Mouse (Mus musculus) left cerebral cortex, postnatal 4 days (tissue): ENCODE measurements around the gene Elp6. TPM values are rescaled to one million over a fixed set of nuclear protein-coding genes. Genes with fewer than 3 reads are reported as not detected.
"Not testable (repeated sequence)": the region's sequence is repeated elsewhere in the genome, so short reads cannot be mapped to it uniquely, and the experiment has no call there.

Source experiments
- DNase-seq: peaks from one replicate; pipeline ENCODE4 v3.0.0-alpha.2; 2022
- intact Hi-C: fragments of 180-260 bp; cut with DNase I; formaldehyde crosslinking; loops from one replicate; pipeline ENCODE4 v1.15.1; 2025
- total RNA-seq, 2 experiments: library from RNA; stranded (reverse); gene quantifications; 2 replicates each; pipeline ENCODE4 v1.2.3; 2021

Elp6 gene
- total RNA-seq, 2 experiments from 2014 or later = 12.5 to 19.3 TPM

DNA sequence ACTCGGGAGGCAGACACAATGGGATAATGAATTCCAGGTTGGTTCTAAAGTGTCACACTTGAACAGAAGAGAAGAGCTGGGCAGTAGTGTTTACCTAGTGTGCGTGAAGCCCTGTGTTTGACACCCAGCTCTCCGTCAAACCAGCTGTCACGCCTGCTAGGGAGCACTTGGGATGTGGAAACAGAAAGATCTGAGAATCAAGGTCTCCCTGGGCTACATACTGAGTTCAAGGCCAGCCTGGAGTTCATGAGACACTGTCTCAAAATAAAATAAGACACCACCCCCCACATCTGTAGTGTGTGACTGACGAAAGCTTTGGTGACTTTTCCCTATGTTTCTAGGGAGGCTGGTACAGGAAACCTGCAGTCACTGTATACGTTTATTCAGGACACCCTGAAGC is 10.4 kb downstream of the Elp6 start:
- intact Hi-C loops = no loop called here
- DNase-seq = no peak

- no peak for DNase-seq
- intact Hi-C loops = no loop called here
Measured at GRCm38 (mm10) chr9:110315904-110316303, 10.9 kb downstream of the Elp6 start.

GRCm38 (mm10) chr9:110316503-110316902 is 11.5 kb downstream of the Elp6 start:
- intact Hi-C loops = no loop called here
- DNase-seq = no peak

GRCm38 (mm10) chr9:110320769-110321168 is 15.8 kb downstream of the Elp6 start:
- intact Hi-C loops = no loop called here
- DNase-seq = no peak

DNA sequence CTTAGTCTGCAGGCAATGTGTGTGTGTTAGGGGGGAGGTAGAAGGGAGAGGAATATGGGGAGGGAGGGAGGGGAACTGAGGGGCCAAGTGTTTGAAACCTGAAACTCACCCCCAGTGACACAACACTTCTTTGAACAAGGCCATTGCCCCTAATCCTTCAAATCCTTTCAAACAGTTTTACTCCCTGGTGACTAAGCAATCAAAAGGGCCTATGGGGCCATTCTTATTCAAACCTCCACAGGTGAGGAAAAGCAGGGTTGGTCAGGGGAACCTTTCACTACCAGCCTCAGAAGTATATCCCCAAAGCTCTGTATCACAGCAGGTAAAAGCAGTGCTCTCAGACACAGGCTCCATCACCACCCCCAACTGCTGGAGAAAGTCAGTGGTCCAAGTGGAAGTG is 18.0 kb downstream of the Elp6 start:
- DNase-seq = no peak
- intact Hi-C loops = no loop called here

DNA sequence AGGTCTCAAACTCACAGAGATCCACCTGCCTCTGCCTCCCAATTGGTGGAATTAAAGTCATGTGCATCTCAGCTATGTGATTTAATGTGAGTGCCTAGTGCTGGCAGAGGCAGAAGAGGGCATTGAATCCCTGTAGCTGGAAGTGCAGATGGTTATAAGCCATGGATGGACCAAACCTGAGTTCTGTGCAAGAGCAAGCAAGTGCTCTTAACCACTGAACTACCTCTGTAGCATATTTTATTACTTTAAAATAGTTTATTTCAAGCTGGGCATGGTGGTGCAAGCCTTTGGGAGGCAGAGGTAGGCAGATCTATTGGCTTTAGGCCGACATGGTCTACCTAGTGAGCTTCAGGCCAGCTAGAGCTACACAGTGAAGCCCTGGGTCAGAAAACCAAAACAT is 19.2 kb downstream of the Elp6 start:
- intact Hi-C loops = no loop called here

GRCm38 (mm10) chr9:110328178-110328577 is 23.2 kb downstream of the Elp6 start:
- no peak for DNase-seq
- intact Hi-C loops = no loop called here

More for the DNA sequence above, 19.2 kb downstream of the Elp6 start:
- DNase-seq = no peak

DNA sequence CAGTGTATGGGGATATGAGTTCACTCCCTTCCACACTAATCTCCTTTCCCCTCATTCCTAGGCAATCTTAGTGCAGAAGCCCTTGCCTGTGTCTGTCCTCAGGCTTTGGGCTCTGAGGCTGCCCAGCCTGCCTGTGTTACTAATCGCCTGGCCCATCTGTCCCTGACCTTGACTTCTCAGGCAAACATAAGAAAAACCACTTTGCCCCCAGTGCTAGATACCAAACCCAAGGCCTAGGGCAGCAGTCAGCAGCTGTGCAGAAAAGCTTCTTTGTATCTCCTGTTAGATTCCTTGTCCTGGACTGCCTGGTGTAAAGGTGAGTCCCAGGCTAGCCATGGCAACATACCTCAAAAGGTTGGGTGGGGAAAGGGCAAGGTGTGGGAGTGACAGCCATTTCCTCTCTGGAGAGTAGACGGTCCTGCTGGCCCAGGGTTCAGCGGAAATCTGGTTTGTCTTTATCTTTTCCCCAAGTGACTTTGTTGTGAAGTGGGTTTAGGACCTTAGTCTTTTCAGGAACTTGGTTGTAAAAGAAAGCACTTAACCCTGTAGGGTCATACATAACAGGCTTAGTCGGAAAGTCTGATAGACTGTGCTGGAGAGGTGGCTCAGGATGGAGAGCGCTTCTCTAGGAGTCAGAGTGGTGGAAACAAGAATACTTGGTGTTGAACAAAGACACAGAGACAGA is 24.1 kb downstream of the Elp6 start:
- DNase-seq = no peak
- intact Hi-C loops = no loop called here

GRCm38 (mm10) chr9:110329655-110330054 is 24.7 kb downstream of the Elp6 start:
- intact Hi-C loops = no loop called here

DNA sequence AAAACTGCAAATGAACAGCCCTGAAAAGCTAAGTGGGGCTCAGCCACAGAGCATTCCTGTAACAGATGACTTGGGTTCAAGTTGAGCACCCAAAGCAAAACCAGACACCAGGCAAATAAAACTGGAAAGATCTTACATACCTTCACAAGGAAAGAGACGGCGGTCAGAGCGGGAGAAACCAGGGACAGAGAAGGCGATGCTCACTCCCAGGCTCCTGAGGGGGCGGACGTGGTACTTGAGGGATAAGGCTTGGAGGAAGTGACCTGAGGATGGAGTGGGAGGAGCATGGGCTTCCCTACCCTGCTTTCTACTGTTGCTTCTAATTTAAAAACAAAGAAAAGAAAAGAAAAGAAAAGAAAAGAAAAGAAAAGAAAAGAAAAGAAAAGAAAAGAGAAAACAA is 25.4 kb downstream of the Elp6 start:
- intact Hi-C loops = no loop called here
- no peak for DNase-seq

More at GRCm38 (mm10) chr9:110329655-110330054, 24.7 kb downstream of the Elp6 start:
- no peak for DNase-seq

GRCm38 (mm10) chr9:110330913-110331312 is 25.9 kb downstream of the Elp6 start:
- intact Hi-C loops, DNase-seq: not testable (repeated sequence)

- peak; percentile 98 for DNase-seq
Measured at GRCm38 (mm10) chr9:110333135-110333895, 28.3 kb downstream of the Elp6 start, which contains the start of gene Scap. Gene Scap, plus strand, starts transcription at chr9:110333288.

GRCm38 (mm10) chr9:110333896-110334259 is 28.9 kb downstream of the Elp6 start:
- no peak for DNase-seq
- intact Hi-C loops = no loop called here

More at GRCm38 (mm10) chr9:110333135-110333895, 28.3 kb downstream of the Elp6 start, which contains the start of gene Scap:
- intact Hi-C loops = no loop called here

DNA sequence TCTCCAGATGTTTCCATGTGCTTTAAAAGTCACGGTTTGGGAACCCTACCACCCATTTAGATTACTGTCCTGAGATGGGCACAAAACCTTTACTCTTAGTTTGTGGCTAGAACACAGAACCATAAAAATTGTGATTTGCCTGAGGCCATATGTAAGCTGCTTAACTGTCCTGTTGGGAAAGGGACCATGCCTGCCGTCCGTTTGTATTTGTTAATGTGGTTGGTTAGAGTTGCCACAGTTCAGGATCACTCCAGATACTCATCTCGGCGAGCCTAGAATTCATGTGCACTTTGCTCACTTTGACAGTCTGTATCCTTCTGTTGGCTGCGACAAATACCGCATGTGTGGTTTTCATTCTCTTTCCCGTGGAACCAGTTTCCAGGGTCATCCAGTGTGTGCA is 29.9 kb downstream of the Elp6 start:
- DNase-seq = no peak
- intact Hi-C loops = no loop called here

DNA sequence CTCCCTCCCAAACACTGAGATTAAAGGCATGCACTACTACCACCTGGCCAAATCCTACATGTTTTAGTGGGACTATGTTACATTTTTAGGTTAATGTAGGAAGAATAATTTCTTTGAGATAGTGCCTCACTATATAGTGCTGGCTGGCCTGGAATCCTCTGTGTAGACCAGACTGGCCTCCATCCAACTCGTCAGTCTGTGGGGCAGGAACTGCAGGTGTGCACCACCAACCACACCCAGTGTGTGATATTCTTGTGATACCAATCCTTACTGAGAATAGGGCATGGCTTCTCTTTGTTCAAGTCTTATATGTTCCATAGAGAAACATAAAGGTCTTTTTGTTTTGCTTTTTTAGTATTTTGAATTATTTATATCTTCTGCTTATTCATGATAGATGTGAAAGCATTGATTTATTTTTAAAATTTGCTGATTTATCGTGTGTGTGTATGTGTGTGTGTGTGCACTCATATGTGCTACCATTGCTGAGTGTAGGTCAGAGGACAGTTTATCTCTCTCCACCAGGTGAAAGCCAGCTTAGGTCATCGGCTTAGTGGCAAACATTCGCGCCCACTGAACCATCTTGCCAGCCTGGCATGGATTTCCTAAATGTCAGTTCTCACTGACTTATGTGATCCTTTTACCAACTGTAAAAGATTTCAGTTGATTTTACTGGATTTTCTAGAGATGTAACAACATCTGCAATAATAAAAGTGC is 35.2 kb downstream of the Elp6 start:
- no peak for DNase-seq
- intact Hi-C loops = no loop called here

- intact Hi-C loops = no loop called here
- DNase-seq = no peak
Measured at GRCm38 (mm10) chr9:110342008-110342407, 37.0 kb downstream of the Elp6 start.

GRCm38 (mm10) chr9:110343805-110344204 is 38.8 kb downstream of the Elp6 start:
- intact Hi-C loops = no loop called here

GRCm38 (mm10) chr9:110345057-110345739 is 40.2 kb downstream of the Elp6 start:
- intact Hi-C loops = no loop called here
- DNase-seq = no peak

More at GRCm38 (mm10) chr9:110343805-110344204, 38.8 kb downstream of the Elp6 start:
- no peak for DNase-seq

- intact Hi-C loops = no loop called here
- DNase-seq = no peak
Measured at GRCm38 (mm10) chr9:110348899-110349298, 43.9 kb downstream of the Elp6 start.

GRCm38 (mm10) chr9:110350188-110350587 is 45.2 kb downstream of the Elp6 start:
- intact Hi-C loops = no loop called here
- no peak for DNase-seq

DNA sequence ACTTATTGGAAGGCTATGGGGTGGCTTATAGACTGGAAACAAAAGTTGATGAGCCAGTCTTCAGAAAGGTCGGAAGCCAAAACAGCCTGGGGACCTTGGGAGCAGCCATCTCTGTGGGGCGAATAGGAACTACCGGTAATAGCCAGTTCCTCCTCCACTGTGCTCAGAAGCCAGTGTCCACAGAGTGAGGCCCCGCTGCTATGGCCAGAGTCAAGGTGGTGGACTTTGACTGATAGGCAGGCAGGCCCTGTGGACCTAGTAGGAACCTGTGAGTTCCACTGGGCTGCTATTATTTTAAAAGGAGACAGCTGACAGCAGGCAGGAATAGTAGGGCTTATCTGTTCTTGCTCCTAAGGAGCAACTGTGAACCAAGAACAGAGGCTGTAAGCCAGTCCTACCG is 45.6 kb downstream of the Elp6 start:
- no peak for DNase-seq
- intact Hi-C loops = no loop called here
